Mouse (Mus musculus): ENCODE results near the gene Mmaa.

DNA sequence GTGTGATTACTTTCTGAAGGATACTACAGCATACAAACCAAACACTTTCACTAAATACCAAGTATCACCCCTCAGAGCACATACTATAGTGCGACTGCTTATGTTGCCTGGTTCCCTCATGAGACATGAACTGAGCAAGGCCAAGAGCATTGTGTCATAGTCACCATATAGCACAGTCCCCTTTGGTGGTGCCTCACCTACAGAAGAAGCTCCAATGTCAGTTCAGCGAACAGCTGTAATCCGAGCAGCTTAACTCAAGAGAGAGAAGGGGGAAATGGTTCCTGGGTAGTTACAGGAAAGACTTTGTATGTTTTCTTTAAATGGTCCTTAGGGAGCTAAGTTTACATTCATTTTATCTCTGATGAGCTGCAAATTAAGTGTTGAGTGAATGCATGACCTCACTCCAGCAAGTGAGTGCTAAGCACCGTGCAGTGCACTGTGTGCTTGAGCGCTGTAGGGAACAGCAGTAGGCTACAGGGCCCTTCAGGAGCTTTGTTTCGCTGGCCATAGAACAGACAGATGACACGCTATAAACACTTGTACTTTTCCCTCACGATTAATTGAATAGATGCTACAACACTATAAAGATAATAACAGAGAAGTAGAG is 17.4 kb downstream of the Mmaa start:
- TF ChIP-seq CTCF (IDR thresholded peaks at IDR 0.05) (no peak), POLR2A (IDR thresholded peaks at IDR 0.05; ENCODE audit: insufficient read depth, low read depth, low read length) (no peak)

Data from heart, adult 2 months (tissue).